In the genomic region with DNA sequence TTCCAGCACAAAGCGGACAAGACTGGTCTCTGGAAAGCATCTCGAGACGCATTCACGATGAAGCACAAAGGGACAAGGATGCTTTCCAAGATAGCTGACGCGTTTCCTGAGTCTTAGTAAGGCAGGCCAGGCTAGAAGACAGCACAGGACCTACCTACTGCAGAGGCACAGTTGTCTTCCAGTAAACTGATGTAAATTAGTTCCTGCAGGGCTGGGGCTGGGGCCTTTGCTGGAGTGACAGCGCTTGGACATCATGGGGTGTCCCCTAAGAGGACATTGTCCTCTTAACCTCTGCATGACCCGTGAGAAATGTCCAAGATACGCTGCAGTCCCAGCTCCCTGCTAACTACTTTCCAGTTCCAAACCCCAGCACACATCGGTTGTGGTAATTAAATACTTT, we compare ENCODE assay signal across 22 mouse cellular contexts.
DNase-seq lines count a peak whose midpoint lies in the region; ATAC-seq and TF ChIP-seq lines count a peak whose summit lies in the region.
"Had no signal": no experiment of that assay in that cellular context is flagged by ENCODE, and none has a peak within 500 bp of the region (broad histone marks: within the 10 kb centered on the region; RNA-seq: fewer than 3 reads in every experiment).

No protein-coding gene starts in this region.

- H3K4me2 ChIP-seq in heart, embryonic 11.5 days, result no peak overlapping the region
- no peak overlapping the region for H3K4me2 ChIP-seq in kidney, embryonic 16.5 days (replicated peaks; ENCODE audit: low read depth, low read length)
- no peak overlapping the region for H3K4me2 ChIP-seq in liver, embryonic 11.5 days
- H3K4me2 ChIP-seq: forebrain, embryonic 15.5 days; lung, embryonic 14.5 days; neural tube, embryonic 13.5 days had no signal

- no peak for DNase-seq in heart, adult 8-10 months (ENCODE audit: low spot score)
- DNase-seq in kidney, adult 2 months, result no peak
- peak; percentile 46 for DNase-seq in embryo, embryonic 10.5 days (ENCODE audit: low spot score)
- DNase-seq in left cerebral cortex, postnatal 4 days, result no peak
- DNase-seq in liver, embryonic 11.5 days (ENCODE audit: low spot score), result no peak
- DNase-seq: adrenal gland, adult 8-10 months; cerebellum, adult 11-12 months; cerebellum, postnatal 10 days; heart, postnatal 36 days; kidney, postnatal 4 days; lung, embryonic 14.5 days had no signal

- TF ChIP-seq POLR2A in kidney, adult 2 months (IDR thresholded peaks at IDR 0.05; ENCODE audit: low read depth, low read length), result no peak

- peaks cover 3% of the 10 kb centered on the region; the same call in 1 of the 2 replicates for H3K36me3 ChIP-seq in heart, embryonic 11.5 days (ENCODE audit: control insufficient read depth, insufficient read depth, low read length)
- H3K36me3 ChIP-seq in kidney, embryonic 16.5 days (ENCODE audit: insufficient read depth, low read length), result peaks cover 32% of the 10 kb centered on the region
- no peaks in the 10 kb centered on the region; the same call in 1 of the 2 replicates for H3K36me3 ChIP-seq in kidney, adult 2 months (ENCODE audit: control insufficient read depth, insufficient read depth, low read length)
- peaks cover 11% of the 10 kb centered on the region; the same call in 1 of the 2 replicates for H3K36me3 ChIP-seq in liver, embryonic 11.5 days (ENCODE audit: control insufficient read depth, insufficient read depth, low read length)

- H3K4me3 ChIP-seq in heart, embryonic 11.5 days (ENCODE audit: low read depth, low read length), result no peak overlapping the region
- H3K4me3 ChIP-seq in kidney, embryonic 16.5 days (ENCODE audit: low read length), result no peak overlapping the region
- no peak overlapping the region for H3K4me3 ChIP-seq in kidney, adult 2 months (ENCODE audit: insufficient read depth, low read depth, low read length)
- H3K4me3 ChIP-seq in liver, embryonic 11.5 days (ENCODE audit: low read depth, low read length), result no peak overlapping the region
- H3K4me3 ChIP-seq: forebrain, embryonic 15.5 days; myocyte; neural tube, embryonic 13.5 days had no signal

- no peak overlapping the region for H3K9ac ChIP-seq in heart, embryonic 11.5 days (ENCODE audit: low read depth, low read length)
- H3K9ac ChIP-seq in kidney, embryonic 16.5 days (replicated peaks; ENCODE audit: low read length), result no peak overlapping the region
- H3K9ac ChIP-seq in liver, embryonic 11.5 days (ENCODE audit: low read depth, low read length), result no peak overlapping the region
- H3K9ac ChIP-seq: forebrain, embryonic 15.5 days; liver, embryonic 14.5 days; lung, embryonic 14.5 days; neural tube, embryonic 13.5 days had no signal

- WGBS in heart, embryonic 11.5 days (ENCODE audit: insufficient replicate concordance), result 59% methylated on average over 10 of the region's 10 CpGs
- 65% methylated on average over 10 of the region's 10 CpGs for WGBS in kidney, embryonic 16.5 days
- WGBS in kidney, adult 2 months, result 67% methylated on average over 10 of the region's 10 CpGs
- WGBS in liver, embryonic 11.5 days, result 75% methylated on average over 10 of the region's 10 CpGs

- no peaks in the 10 kb centered on the region for H3K27me3 ChIP-seq in heart, embryonic 11.5 days (ENCODE audit: control insufficient read depth, insufficient read depth, low read length)
- H3K27me3 ChIP-seq in kidney, embryonic 16.5 days (ENCODE audit: insufficient read depth, low read length), result no peaks in the 10 kb centered on the region
- no peaks in the 10 kb centered on the region for H3K27me3 ChIP-seq in kidney, adult 2 months (replicated peaks; ENCODE audit: control insufficient read depth, insufficient read depth, low read length)
- no peaks in the 10 kb centered on the region for H3K27me3 ChIP-seq in liver, embryonic 11.5 days (replicated peaks; ENCODE audit: control insufficient read depth, insufficient read depth, low read length)
- H3K27me3 ChIP-seq: forebrain, embryonic 15.5 days; neural tube, embryonic 13.5 days had no signal

- H3K9me3 ChIP-seq in heart, embryonic 11.5 days (replicated peaks; ENCODE audit: control insufficient read depth, low read length), result no peaks in the 10 kb centered on the region
- H3K9me3 ChIP-seq in kidney, embryonic 16.5 days (ENCODE audit: low read length), result no peaks in the 10 kb centered on the region
- H3K9me3 ChIP-seq in liver, embryonic 11.5 days (ENCODE audit: control insufficient read depth, low read length), result no peaks in the 10 kb centered on the region
- H3K9me3 ChIP-seq: forebrain, embryonic 15.5 days; neural tube, embryonic 13.5 days had no signal

- no peak for ATAC-seq in heart, embryonic 11.5 days (replicated peaks; ENCODE audit: insufficient number of reproducible peaks, low FRiP score, low TSS enrichment)
- ATAC-seq in kidney, embryonic 16.5 days (ENCODE audit: low FRiP score, low TSS enrichment), result no peak
- ATAC-seq in liver, embryonic 11.5 days (replicated peaks; ENCODE audit: low FRiP score), result no peak
- ATAC-seq: CD4-positive, CD25-positive, alpha-beta regulatory T cell, adult 4 months; forebrain, embryonic 15.5 days; hindbrain, embryonic 16.5 days; intestine, embryonic 16.5 days; midbrain, embryonic 16.5 days had no signal

- no peaks in the 10 kb centered on the region for H3K4me1 ChIP-seq in heart, embryonic 11.5 days (ENCODE audit: control insufficient read depth, insufficient read depth, low read length)
- H3K4me1 ChIP-seq in kidney, embryonic 16.5 days (ENCODE audit: insufficient read depth, low read length), result 0 out of 2 replicates have a peak, but pooled peaks cover 3% of the 10 kb centered on the region
- no peaks in the 10 kb centered on the region for H3K4me1 ChIP-seq in kidney, adult 2 months (ENCODE audit: control insufficient read depth, insufficient read depth, low read length)
- no peaks in the 10 kb centered on the region for H3K4me1 ChIP-seq in liver, embryonic 11.5 days (replicated peaks; ENCODE audit: control insufficient read depth, insufficient read depth, low read length)
- H3K4me1 ChIP-seq: forebrain, embryonic 15.5 days had no signal

- no peak for TF ChIP-seq CTCF in kidney, adult 2 months (conservative IDR thresholded peaks at IDR 0.05; ENCODE audit: insufficient read depth, insufficient read length, low read depth, low read length)

- 0 out of 2 replicates have a peak overlapping the region, but pooled peaks have one; percentile 24 for H3K27ac ChIP-seq in heart, embryonic 11.5 days (ENCODE audit: low read depth, low read length)
- H3K27ac ChIP-seq in kidney, embryonic 16.5 days (ENCODE audit: low read length), result peak overlapping the region; percentile 44; the same call in 1 of the 2 replicates
- no peak overlapping the region for H3K27ac ChIP-seq in kidney, adult 2 months (ENCODE audit: insufficient read depth, low read depth, low read length)
- H3K27ac ChIP-seq in liver, embryonic 11.5 days (ENCODE audit: low read depth, low read length), result no peak overlapping the region
- H3K27ac ChIP-seq: forebrain, embryonic 15.5 days; liver, embryonic 14.5 days; neural tube, embryonic 13.5 days; stomach, postnatal 0 days had no signal

- intact Hi-C loops in left cerebral cortex, postnatal 4 days (cut with DNase I), result no loop called here

Comparison
In these comparisons a context has a peak if more than half of its experiments do, and no peak if none do; other contexts are left out.
1. H3K27ac ChIP-seq: peak in heart, embryonic 11.5 days (single experiment) and kidney, embryonic 16.5 days (single experiment); none in kidney, adult 2 months (single experiment) and liver, embryonic 11.5 days (single experiment).